Mouse (Mus musculus): ENCODE results near the gene St5.

GRCm38 (mm10) chr7:109680284-109680683 lies 23.1 kb downstream of the St5 start:
- TF ChIP-seq CTCF (IDR thresholded peaks at IDR 0.05; ENCODE audit: borderline replicate concordance, control insufficient read depth, extremely low read depth, insufficient read depth, low read length, poor library complexity) (no peak), POLR2A (IDR thresholded peaks at IDR 0.05; ENCODE audit: control insufficient read depth, extremely low read depth, insufficient read depth, low read length, poor library complexity) (no peak)
